Mouse (Mus musculus) spleen, postnatal 0 days (tissue): Measurements from ENCODE around the gene 4930402H24Rik. TPM values are rescaled to one million over a fixed set of nuclear protein-coding genes. Genes with fewer than 3 reads are reported as not detected.

ENCODE experiments used
- polyA plus RNA-seq: library from polyadenylated mRNA; unstranded; fragments of >200 nt; fragmentation: Nextera tagmentation; extraction: Ambion mirVana; gene quantifications from 2 replicates; pipeline ENCODE4 v1.2.1, GENCODE M21; 2015

Gene 4930402H24Rik
- polyA plus RNA-seq = 8.6 and 11.8 TPM in 2 replicates

GRCm38 (mm10) chr2:130905751-130906583 lies at the start of gene 4930402H24Rik, which contains the start of gene Atrn:
Gene 4930402H24Rik (minus strand): TSS chr2:130906406.
Gene Atrn (plus strand): TSS chr2:130906495.

GRCm38 (mm10) chr2:130697153-130697810 lies 208.9 kb downstream of the 4930402H24Rik start, which contains the start of gene Slc4a11:
Gene Slc4a11 (minus strand): TSS chr2:130697519.

GRCm38 (mm10) chr2:130667559-130667958 lies 238.6 kb downstream of the 4930402H24Rik start, which contains the start of gene Itpa:
Gene Itpa (plus strand): TSS chr2:130667610.

GRCm38 (mm10) chr2:130664102-130664701 lies 242.0 kb downstream of the 4930402H24Rik start, which contains the start of gene Ddrgk1:
Gene Ddrgk1 (minus strand): TSS chr2:130664659.

Other genes with a start within 250 kb of the 4930402H24Rik start
- 49.6 and 58.7 TPM in 2 replicates for gene Ddrgk1, start 241.7 kb downstream of the 4930402H24Rik start, polyA plus RNA-seq
- gene Itpa, start 238.8 kb downstream of the 4930402H24Rik start, polyA plus RNA-seq = 55.3 and 57.9 TPM in 2 replicates
- 0.34 and 0.42 TPM in 2 replicates for gene Slc4a11, start 208.9 kb downstream of the 4930402H24Rik start, polyA plus RNA-seq
- gene Atrn, start 89 bp upstream of the 4930402H24Rik start, polyA plus RNA-seq = 4.6 and 4.7 TPM in 2 replicates
- 0.41 and 0.48 TPM in 2 replicates for gene Gfra4, start 136.7 kb upstream of the 4930402H24Rik start, polyA plus RNA-seq
- gene Adam33, start 157.4 kb upstream of the 4930402H24Rik start, polyA plus RNA-seq = 2.5 and 2.9 TPM in 2 replicates
- 0.97 and 1.6 TPM in 2 replicates for gene Siglec1, start 180.4 kb upstream of the 4930402H24Rik start, polyA plus RNA-seq
- 2.3 and 2.4 TPM in 2 replicates for gene Hspa12b, start 220.9 kb upstream of the 4930402H24Rik start, polyA plus RNA-seq
- gene Gm11037, start 227.1 kb upstream of the 4930402H24Rik start, polyA plus RNA-seq = not detected in 2 replicates